Comparison of ENCODE assay signal across 10 mouse cellular contexts in the genomic region with DNA sequence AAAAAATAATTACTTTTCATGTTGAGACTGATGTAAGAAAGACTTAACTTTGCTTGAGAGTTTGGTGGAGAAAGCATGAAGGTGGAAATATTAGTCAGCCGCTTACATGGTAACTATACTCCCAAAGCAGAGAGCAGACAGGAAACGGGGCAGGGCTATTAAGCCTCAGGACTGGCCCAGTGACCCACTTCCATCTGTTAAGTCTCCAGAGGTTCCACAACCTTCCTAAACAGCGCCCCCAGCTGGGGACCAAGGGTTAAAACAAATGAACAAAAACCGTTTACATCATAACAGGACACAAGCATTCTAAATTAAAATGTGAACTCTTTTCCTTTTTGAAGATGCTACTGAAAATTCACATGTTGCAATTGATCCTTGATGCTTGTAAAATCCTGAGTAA. TPM values are rescaled to one million over a fixed set of nuclear protein-coding genes. Genes with fewer than 3 reads are reported as not detected.
DNase-seq lines count a peak whose midpoint lies in the region; ATAC-seq and TF ChIP-seq lines count a peak whose summit lies in the region.
"Had no signal": no experiment of that assay in that cellular context is flagged by ENCODE, and none has a peak within 500 bp of the region (broad histone marks: within the 10 kb centered on the region; RNA-seq: fewer than 3 reads in every experiment).

No protein-coding gene starts in this region.

- TF ChIP-seq CTCF in heart, adult 2 months (IDR thresholded peaks at IDR 0.05): peak; percentile 54
- no peak for TF ChIP-seq CTCF in thymus, adult 2 months (IDR thresholded peaks at IDR 0.05; ENCODE audit: borderline replicate concordance, control insufficient read depth, extremely low read depth, insufficient read depth, low read length, poor library complexity)
- TF ChIP-seq CTCF in stomach, postnatal 0 days (IDR thresholded peaks at IDR 0.05; ENCODE audit: low read depth): peak; percentile 58

- H3K4me2 ChIP-seq in stomach, postnatal 0 days (replicated peaks; ENCODE audit: low read depth): no peak overlapping the region
- H3K4me2 ChIP-seq: heart, embryonic 13.5 days; midbrain, embryonic 12.5 days had no signal

- H3K27me3 ChIP-seq in heart, adult 2 months (ENCODE audit: control insufficient read depth, insufficient read depth, low read length): no peaks in the 10 kb centered on the region
- H3K27me3 ChIP-seq in heart, embryonic 10.5 days (ENCODE audit: insufficient read depth, poor library complexity, severe bottlenecking): no peaks in the 10 kb centered on the region
- H3K27me3 ChIP-seq in thymus, adult 2 months (ENCODE audit: control insufficient read depth, insufficient read depth, low read length): 0 out of 2 replicates have a peak, but pooled peaks cover 2% of the 10 kb centered on the region
- no peaks in the 10 kb centered on the region for H3K27me3 ChIP-seq in stomach, postnatal 0 days (ENCODE audit: control insufficient read depth, insufficient read depth, low read length)
- H3K27me3 ChIP-seq: heart, embryonic 13.5 days had no signal

- H3K4me1 ChIP-seq in heart, adult 2 months (ENCODE audit: control insufficient read depth, insufficient read depth, low read length): no peaks in the 10 kb centered on the region
- H3K4me1 ChIP-seq in heart, embryonic 10.5 days: 0 out of 2 replicates have a peak, but pooled peaks cover 2% of the 10 kb centered on the region
- peaks cover 6% of the 10 kb centered on the region for H3K4me1 ChIP-seq in thymus, adult 2 months (replicated peaks; ENCODE audit: control insufficient read depth, insufficient read depth, low read length)
- no peaks in the 10 kb centered on the region for H3K4me1 ChIP-seq in stomach, postnatal 0 days (replicated peaks; ENCODE audit: control insufficient read depth, insufficient read depth)
- H3K4me1 ChIP-seq: heart, embryonic 13.5 days; midbrain, embryonic 12.5 days had no signal

- WGBS in heart, adult 2 months: 20% methylated on average over 4 of the region's 4 CpGs
- 33% methylated on average over 4 of the region's 4 CpGs for WGBS in heart, embryonic 10.5 days
- WGBS in thymus, adult 2 months: 4% methylated on average over 4 of the region's 4 CpGs
- 29% methylated on average over 4 of the region's 4 CpGs for WGBS in stomach, postnatal 0 days

- H3K79me2 ChIP-seq in heart, adult 2 months (replicated peaks; ENCODE audit: control insufficient read depth, insufficient read depth, low read length): no peaks in the 10 kb centered on the region

- no peak overlapping the region for H3K27ac ChIP-seq in heart, adult 2 months
- H3K27ac ChIP-seq in heart, embryonic 10.5 days: no peak overlapping the region
- no peak overlapping the region for H3K27ac ChIP-seq in thymus, adult 2 months (ENCODE audit: control insufficient read depth, insufficient read depth, low read length)
- H3K27ac ChIP-seq in stomach, postnatal 0 days (replicated peaks): no peak overlapping the region
- H3K27ac ChIP-seq: heart, embryonic 13.5 days; midbrain, embryonic 12.5 days had no signal

- no peak overlapping the region for H3K4me3 ChIP-seq in heart, adult 2 months
- H3K4me3 ChIP-seq in heart, embryonic 10.5 days: no peak overlapping the region
- H3K4me3 ChIP-seq in thymus, adult 2 months (ENCODE audit: control insufficient read depth, insufficient read depth, low read length): no peak overlapping the region
- H3K4me3 ChIP-seq in stomach, postnatal 0 days (ENCODE audit: low read depth, low read length): no peak overlapping the region
- H3K4me3 ChIP-seq: heart, embryonic 13.5 days; midbrain, embryonic 12.5 days had no signal

- TF ChIP-seq POLR2A in heart, adult 2 months (IDR thresholded peaks at IDR 0.05; ENCODE audit: insufficient read depth, low read depth, low read length): no peak
- TF ChIP-seq POLR2A in thymus, adult 2 months (IDR thresholded peaks at IDR 0.05; ENCODE audit: control insufficient read depth, extremely low read depth, insufficient read depth, low read length, poor library complexity): no peak

- intact Hi-C loops in heart, adult 2 months (cut with DNase I): no loop called here

- no peak for ATAC-seq in stomach, postnatal 0 days (ENCODE audit: low FRiP score, low TSS enrichment)
- no peak for ATAC-seq in monocyte, adult 5-6 weeks (replicated peaks; ENCODE audit: insufficient number of reproducible peaks, low FRiP score, low TSS enrichment, poor library complexity, severe bottlenecking)

- TF ChIP-seq EP300 in heart, adult 2 months (IDR thresholded peaks at IDR 0.05; ENCODE audit: insufficient read depth, low read depth, low read length): no peak
- no peak for TF ChIP-seq EP300 in stomach, postnatal 0 days (optimal IDR thresholded peaks at IDR 0.05)

- DNase-seq in heart, adult 2 months: peak in 1 of 2 experiments; percentile 14
- DNase-seq in heart, embryonic 10.5 days (ENCODE audit: low spot score): no peak
- DNase-seq in thymus, adult 2 months: peak; percentile 32
- DNase-seq in thymus, adult 18-20 months: no peak
- DNase-seq in kidney, postnatal 36 days: peak; percentile 10 to 51
- DNase-seq in stomach, postnatal 0 days (ENCODE audit: low spot score): peak; percentile 27
- DNase-seq in ovary, adult 18-20 months (ENCODE audit: low spot score): no peak

- no peaks in the 10 kb centered on the region for H3K9me3 ChIP-seq in heart, embryonic 10.5 days
- no peaks in the 10 kb centered on the region for H3K9me3 ChIP-seq in stomach, postnatal 0 days (ENCODE audit: control insufficient read depth, low read length)
- H3K9me3 ChIP-seq: heart, embryonic 13.5 days; midbrain, embryonic 12.5 days had no signal

- H3K9ac ChIP-seq in heart, adult 2 months (ENCODE audit: low read depth, low read length): no peak overlapping the region
- no peak overlapping the region for H3K9ac ChIP-seq in stomach, postnatal 0 days (ENCODE audit: low read length)
- H3K9ac ChIP-seq: heart, embryonic 13.5 days; midbrain, embryonic 12.5 days had no signal

- no peaks in the 10 kb centered on the region for H3K36me3 ChIP-seq in heart, adult 2 months (ENCODE audit: control insufficient read depth, insufficient read depth, low read length)
- H3K36me3 ChIP-seq in heart, embryonic 10.5 days: no peaks in the 10 kb centered on the region
- H3K36me3 ChIP-seq in thymus, adult 2 months (ENCODE audit: control insufficient read depth, insufficient read depth, low read length): no peaks in the 10 kb centered on the region
- no peaks in the 10 kb centered on the region for H3K36me3 ChIP-seq in stomach, postnatal 0 days (ENCODE audit: control insufficient read depth, insufficient read depth, low read length)
- H3K36me3 ChIP-seq: heart, embryonic 13.5 days; midbrain, embryonic 12.5 days had no signal

RNA-seq across cellular contexts. Expression of gene Nav2, which starts 29.7 kb away (rescaled TPM):
- 10 to 100 TPM; 34.4 to 49.9 TPM for total RNA-seq in heart, adult 2 months (2021)
- polyA plus RNA-seq in heart, adult 2 months (2012; rRNA removed): 20.4 and 24.2 TPM in 2 replicates
- polyA plus RNA-seq in heart, embryonic 10.5 days (2016; fragmentation: Nextera tagmentation; extraction: Ambion mirVana): 23.3 and 27.7 TPM in 2 replicates
- polyA plus RNA-seq in thymus, adult 2 months (2012; rRNA removed): 45.3 and 46.2 TPM in 2 replicates
- 6.0 TPM in 2 replicates for polyA plus RNA-seq in stomach, postnatal 0 days (2015; fragmentation: Nextera tagmentation; extraction: Ambion mirVana)
- 1.5 to 2.0 TPM (median 1.9 TPM) in 3 replicates for total RNA-seq in monocyte, adult 5-6 weeks (2017)

RNA-seq across cellular contexts. Expression of gene E2f8, which starts 56.8 kb away (rescaled TPM):
- total RNA-seq in heart, adult 2 months (2021): 1 to 10 TPM; 1.3 to 1.6 TPM
- 0.23 and 0.31 TPM in 2 replicates for polyA plus RNA-seq in heart, adult 2 months (2012; rRNA removed)
- polyA plus RNA-seq in heart, embryonic 10.5 days (2016; fragmentation: Nextera tagmentation; extraction: Ambion mirVana): 21.9 and 25.4 TPM in 2 replicates
- 28.3 and 44.8 TPM in 2 replicates for polyA plus RNA-seq in thymus, adult 2 months (2012; rRNA removed)
- polyA plus RNA-seq in stomach, postnatal 0 days (2015; fragmentation: Nextera tagmentation; extraction: Ambion mirVana): 4.5 and 5.0 TPM in 2 replicates
- total RNA-seq in monocyte, adult 5-6 weeks (2017): 1.5 to 5.0 TPM (median 4.3 TPM) in 3 replicates

Comparison
In these comparisons a context has a peak if more than half of its experiments do, and no peak if none do; other contexts are left out.
1. DNase-seq: peak in thymus, adult 2 months (single experiment), kidney, postnatal 36 days (2 of 2) and stomach, postnatal 0 days (single experiment); none in heart, embryonic 10.5 days (single experiment), thymus, adult 18-20 months (0 of 2) and ovary, adult 18-20 months (single experiment).